Mouse (Mus musculus) mesoderm, embryonic 11.5 days (tissue): ENCODE measurements around the gene Prr12.
"Not testable (repeated sequence)": the region's sequence is repeated elsewhere in the genome, so short reads cannot be mapped to it uniquely, and the experiment has no call there.

ENCODE experiments used
- DNase-seq: peaks from one replicate; pipeline ENCODE4 v3.0.0-alpha.2; 2012; ENCODE audit warnings: low read depth, low spot score

Prr12 gene

DNA sequence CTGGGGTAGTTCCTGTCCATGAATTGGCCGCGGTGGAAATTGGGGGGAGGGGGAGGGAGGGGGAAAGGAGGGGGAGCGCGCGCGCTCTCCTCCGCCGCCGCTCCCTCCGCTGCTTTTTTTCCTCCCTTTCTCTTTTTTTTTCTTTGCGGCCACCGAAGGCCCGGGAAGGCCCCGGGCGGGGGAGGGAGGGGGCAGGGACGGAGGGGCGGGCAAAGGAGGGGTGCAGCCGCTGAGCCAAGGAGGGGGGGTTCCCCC lies at the start of gene Prr12:
Gene Prr12 (minus strand): TSS at position 20 of the 255 bp plus-strand sequence.
- DNase-seq: peak; percentile 72

DNA sequence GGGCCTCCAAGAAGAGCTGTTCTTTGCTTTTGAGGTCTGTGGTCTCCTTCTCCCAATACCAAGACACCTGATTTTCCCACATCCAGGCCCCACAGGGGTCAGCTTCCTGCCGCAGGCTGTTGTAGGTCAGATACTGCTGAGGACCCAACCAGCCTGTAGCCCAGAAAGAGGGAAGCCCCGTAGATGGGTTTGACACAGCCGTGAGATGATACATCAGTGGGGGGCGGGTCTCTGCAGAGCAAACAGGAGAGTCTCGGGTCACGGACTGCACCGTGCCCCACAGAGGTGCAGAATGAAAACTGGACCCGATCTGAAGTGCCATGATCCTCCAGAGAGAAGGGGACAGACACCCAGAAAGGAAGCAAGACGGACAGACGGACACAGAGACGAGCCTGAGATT lies 49.8 kb upstream of the Prr12 start:
- DNase-seq: no peak

DNA sequence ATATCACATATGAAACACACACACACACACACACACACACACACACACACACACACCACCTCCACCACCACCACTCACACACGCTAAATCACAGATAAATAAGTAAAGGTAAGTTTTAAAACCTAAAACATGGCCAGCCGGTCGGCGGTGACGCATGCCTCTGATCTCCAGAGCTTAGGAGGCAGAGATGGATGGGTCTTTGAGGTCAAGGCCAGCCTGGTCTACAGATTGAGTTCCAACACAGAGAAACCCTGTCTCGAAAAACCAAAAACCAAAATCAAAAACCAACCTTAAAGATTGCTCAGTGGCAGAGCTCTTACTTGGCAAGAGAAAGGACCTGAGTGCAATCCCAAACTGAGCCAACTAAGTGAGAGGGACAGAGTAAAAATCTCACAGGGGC lies 47.4 kb upstream of the Prr12 start:
- DNase-seq: no peak

DNA sequence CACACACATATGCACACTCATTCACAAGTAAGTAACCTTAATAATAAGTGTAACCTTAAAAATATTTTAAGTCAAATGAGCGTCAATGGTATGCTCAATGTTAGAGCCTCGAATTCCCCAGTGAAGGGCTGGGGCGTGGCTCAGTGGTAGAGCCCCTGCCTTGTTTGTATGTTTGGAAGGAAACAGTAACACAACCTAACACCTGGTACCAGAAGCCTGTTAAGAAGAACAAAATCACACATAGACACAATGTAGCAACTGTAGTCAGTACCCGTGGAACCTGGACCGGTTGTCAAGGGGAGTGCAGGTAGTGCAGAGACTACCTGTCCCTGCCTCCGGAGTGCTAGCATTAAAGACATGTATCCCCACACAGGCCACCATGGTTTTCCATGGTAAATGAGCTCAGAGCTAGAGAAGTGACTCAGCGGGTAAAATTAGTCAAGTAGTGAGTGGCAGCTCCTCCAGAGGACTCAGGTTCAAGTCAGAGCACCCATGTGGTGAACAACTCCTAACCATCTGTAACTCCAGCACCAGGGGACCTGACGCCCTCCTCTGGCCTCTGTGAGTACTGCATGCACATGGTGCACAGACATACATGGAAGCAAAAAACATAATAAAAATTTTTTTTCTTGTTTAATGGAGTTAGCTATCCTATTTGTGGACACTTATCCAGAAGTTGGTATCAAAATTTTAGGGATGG lies 46.0 kb upstream of the Prr12 start:
- no peak for DNase-seq

DNA sequence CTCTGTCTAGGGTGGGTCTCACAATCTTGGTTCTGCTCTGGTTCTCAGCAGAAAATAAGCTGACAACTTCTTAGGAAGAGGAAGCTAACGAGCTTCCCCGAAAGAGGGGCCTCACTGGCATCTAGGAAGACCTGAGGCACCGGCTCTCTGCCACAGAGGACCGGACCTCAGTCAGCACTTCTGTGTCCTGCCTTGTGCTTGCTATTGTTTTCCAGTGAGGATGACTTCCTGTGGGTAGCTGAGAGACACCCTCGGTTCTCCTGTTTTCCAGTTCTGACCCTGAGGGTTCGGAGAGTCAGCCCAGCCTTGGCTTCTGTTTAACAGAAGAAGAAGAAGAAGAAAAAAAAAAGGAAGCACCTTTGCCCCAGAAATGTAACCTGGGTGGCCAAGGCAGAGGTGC lies 44.8 kb upstream of the Prr12 start:
- DNase-seq: no peak

DNA sequence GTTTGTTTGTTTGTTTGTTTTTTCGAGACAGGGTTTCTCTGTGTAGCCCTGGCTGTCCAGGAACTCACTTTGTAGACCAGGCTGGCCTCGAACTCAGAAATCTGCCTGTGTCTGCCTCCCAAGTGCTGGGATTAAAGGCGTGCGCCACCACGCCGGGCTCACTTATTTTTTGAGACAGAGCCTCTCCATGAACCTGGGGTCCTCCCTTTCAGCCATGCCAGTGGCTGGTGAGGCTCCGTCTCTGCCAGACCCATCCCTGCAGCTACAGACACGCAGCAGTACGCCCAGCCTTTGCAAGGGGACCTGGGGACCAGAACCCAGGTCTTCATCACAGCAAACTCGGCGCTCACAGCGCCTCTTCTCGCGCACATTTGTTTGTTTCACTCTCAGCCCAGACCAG lies 43.3 kb upstream of the Prr12 start:
- not testable (repeated sequence) for DNase-seq

DNA sequence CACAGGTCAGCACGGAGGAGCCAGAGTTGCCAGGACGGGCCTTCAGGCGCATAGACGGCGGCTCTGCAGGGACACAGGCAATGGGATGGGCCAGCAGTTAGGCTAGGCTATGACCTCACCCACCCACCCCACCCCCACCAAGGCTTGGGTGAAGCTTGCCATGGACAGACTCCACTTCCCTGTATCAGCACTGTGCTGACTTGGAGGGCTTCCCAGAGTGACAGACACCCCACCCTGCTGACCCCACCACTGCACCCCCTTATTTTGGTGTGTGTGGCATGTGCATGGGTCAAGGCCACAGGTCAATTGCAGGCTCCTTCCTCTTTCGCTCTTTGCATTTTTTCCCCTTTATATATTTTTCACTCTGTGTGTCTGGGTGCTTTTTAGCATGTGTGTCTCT lies 42.7 kb upstream of the Prr12 start:
- DNase-seq: no peak

DNA sequence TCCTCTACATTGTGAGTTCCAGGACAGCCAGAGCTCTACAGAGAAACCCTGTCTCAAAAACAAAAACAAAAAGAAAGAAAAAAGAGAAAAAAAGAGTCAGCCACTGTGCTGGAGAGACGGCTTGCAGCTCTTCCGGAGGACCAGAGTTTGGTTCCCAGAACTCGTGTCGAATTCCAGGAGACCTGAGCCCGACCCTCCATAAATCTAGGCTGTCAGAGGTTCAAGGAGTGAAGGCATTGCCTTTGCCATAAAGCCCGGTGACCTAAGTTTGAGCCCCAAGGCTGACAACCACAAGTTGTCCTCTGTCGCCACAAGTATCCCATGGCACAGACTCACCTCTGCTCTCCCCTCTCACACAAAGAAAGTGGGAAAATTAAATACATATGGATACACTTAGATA lies 41.4 kb upstream of the Prr12 start:
- DNase-seq: peak; percentile 72

DNA sequence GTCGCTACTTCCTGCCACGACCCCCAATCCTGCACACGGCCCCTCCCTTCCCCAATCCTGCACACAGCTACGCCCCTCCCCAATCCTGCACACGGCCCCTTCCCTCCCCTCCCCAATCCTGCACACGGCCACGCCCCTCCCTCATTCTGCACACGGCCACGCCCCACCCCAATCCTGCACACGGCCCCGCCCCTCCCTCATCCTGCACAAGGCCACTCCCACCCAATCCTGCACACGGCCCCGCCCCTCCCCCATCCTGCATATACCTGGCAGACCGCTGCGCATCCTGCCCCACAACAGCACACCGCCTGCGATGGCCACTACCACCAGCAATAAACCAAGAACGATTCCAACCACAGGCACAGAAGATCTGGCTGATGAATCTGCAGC lies 40.8 kb upstream of the Prr12 start:
- DNase-seq: no peak

DNA sequence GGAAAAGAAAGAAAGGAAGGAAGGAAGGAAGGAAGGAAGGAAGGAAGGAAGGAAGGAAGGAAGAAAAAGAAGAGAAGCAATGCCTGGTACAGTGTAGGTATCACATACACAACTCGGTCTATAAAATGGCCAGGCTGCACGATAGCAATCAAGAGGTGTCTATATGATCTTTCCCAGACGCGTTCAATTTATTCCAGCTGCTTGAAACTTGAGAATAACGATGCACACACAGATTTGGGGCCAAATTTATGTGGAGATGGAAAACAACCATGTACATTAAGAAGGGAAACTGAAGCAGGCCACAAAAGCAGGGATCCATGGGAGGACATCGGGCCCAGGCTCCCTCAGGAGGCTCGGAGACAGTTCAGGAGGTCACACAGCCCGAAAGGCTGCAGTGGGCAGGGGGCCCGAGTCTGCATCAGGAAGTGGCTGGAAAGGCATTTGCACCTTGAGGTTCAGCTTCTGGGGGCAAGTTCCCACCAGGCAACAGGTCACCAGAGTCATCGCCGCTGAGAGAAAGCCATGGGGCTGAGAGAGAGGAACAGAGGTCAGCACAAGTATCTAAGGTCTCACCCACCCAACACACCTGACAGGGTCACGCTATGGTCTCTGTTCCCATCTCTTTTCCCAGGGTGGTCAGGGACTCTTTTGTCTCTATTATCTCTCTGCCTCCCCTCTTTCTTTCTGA lies 40.3 kb upstream of the Prr12 start:
- no peak for DNase-seq

DNA sequence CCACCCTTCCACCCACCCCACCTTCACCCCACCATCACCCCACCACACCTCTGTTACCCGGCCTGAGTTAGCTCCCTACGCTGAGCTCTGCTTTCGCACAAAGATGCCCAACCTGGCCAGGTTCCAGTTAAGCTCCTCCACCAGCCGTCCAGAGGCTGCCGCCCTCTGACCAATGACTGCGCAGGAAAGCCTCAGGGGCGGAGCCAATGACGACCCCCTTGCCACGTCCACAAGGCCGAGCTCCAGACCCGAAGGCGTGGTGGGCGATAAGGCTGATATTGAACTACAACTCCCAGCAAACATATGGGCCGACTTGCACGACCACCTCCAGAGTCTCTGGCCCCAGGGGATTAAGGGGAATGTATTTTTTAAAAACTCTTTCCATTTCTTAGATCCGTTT lies 39.4 kb upstream of the Prr12 start, which contains the start of gene Rcn3:
Gene Rcn3 (minus strand): TSS at position 174 of the 400 bp plus-strand sequence.
- peak; percentile 97 for DNase-seq

DNA sequence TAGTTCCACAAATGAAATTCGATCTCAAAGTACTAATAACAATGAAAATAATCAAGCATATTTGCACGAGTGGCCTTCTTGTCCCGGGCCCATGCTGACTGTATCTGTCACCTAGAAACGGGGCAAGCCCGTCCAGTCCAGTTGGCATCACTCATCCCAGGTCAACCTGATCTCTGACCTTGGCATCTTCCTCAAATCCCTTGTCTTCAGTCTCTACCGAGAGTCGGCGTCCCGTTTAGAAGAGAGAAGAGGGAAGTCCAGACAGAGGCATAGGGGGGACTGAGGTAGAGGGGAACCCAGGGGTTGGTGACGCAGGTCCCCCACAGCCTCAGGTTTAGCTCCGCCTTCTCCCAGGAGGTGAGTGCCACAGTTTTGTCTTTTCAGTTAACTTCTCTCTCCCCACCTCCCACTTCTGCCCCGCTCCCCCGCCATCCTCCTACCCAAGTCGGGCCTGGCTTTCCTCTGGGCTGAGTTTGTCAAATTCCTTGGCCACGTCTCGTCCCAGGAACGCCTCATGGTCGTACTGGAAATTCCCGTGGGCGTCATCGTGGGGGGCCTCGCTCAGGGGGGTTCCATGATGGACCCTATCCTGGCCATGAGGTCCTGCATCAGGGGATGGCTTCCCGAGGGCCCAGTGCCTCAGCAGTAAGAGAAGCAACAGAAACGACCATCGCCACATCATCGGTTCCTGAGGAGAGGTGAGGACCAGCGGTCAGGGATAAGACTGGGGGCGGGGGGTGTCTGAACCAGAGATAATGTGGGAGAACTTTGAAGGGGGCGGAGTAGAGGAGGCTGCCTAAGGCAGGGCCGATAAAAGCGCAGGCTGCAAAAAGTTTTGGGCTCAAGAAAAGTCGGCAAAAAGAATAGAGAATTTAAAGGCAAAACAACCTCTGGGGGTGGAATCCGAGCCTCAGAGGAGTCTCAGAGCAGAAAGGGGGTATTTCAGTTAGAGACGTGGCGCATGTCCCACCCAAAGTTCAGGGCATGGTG lies 38.6 kb upstream of the Prr12 start:
- peak; percentile 51 for DNase-seq

DNA sequence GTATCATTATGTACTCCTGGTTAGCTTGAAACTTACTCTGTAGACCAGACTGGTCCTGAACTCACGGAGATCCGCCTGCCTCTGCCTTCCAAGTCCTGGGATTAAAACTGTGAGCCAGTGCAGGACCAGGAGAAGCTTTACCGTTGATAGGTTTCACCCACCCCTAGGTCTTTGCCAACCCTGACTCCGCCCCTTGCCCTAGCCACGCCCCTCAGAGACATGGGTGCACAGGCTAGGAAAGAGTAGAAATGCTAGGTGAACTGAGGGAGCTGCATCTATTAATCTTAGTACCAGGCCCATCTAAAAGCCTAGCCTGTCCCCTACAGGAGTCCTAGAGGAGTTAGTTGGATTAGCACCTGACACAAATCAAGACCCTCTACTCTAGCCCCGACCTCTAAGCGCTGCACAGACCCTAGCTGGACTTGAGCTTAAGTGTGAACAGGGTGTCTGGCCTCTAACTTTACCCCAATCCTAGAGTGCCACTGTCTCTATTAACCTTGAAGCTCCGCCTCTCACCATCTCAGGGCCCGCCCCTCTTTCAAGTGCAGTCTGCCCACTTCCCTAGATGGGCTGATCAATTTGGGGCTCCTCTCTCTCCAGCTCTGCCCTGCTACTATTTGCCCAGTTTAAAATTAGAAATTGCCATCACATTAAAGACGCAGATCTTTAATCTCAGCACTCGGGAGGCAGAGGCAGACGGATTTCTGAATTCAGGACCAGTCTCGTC lies 37.7 kb upstream of the Prr12 start:
- DNase-seq: no peak

DNA sequence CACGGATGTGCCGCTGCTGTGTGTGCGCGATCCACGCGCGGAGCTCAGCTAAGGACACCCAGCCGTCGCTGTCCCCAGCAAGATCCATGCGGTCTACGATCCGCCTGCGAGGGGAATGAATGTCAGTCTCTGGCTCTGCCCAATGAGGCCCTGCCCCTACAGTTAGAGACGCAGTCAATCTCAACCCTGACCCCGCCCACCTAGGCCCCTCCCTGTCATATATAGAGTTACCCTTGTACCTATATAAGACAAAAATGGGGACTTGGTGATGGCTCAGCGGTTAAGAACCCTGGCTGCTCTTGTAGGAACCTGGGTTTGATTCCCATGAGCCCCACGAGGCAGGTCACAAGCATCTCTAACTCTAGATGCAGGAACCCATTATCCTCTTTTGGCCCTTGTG lies 35.9 kb upstream of the Prr12 start:
- no peak for DNase-seq

DNA sequence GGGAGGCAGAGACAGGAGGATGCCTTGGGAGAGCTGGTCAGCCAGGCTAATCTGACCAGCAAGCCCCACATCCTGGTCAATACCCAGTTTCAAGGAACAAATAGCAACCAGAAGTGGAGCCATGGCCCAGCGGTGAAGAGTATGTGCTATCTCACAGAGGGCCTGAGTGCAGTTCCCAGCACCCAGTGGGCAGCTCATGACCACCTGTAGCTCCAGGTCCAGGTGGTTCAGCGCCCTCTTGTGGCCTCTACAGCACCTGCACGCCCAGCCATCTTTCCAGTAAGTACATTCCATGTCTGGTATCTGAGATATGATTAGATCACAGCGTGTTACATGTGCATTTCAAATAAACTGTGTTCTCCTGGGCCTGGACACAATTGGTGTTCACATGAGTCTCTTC lies 33.4 kb upstream of the Prr12 start:
- no peak for DNase-seq

DNA sequence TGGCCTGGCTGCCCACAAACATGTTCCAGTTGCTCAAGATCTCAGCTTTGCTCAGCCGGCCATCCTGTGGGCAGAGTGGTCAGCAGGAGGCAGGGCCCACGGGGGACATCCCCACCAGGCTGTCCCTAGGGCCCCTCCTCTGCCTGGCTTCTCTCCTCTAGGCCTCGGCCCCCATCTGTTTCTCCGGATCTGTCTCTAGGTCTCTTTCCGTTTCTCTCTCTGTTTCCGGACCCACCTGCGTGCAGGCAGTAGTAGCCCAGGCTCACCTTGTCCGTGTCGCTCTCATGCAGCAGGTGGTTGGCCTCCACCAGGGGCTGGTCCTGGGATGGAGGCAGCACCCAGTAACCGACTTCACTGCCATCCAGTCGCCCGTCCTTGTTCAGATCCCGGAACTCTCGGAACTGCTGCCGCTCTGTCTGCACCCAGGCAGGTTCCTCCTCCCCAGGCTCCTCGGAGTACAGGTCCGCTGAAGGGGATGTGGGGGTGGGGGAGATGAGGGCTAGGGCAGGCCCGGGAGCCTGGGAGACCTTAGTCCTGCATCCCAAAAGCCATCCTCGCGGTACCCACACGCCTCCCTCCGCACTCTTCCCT lies 30.7 kb upstream of the Prr12 start:
- DNase-seq: no peak

DNA sequence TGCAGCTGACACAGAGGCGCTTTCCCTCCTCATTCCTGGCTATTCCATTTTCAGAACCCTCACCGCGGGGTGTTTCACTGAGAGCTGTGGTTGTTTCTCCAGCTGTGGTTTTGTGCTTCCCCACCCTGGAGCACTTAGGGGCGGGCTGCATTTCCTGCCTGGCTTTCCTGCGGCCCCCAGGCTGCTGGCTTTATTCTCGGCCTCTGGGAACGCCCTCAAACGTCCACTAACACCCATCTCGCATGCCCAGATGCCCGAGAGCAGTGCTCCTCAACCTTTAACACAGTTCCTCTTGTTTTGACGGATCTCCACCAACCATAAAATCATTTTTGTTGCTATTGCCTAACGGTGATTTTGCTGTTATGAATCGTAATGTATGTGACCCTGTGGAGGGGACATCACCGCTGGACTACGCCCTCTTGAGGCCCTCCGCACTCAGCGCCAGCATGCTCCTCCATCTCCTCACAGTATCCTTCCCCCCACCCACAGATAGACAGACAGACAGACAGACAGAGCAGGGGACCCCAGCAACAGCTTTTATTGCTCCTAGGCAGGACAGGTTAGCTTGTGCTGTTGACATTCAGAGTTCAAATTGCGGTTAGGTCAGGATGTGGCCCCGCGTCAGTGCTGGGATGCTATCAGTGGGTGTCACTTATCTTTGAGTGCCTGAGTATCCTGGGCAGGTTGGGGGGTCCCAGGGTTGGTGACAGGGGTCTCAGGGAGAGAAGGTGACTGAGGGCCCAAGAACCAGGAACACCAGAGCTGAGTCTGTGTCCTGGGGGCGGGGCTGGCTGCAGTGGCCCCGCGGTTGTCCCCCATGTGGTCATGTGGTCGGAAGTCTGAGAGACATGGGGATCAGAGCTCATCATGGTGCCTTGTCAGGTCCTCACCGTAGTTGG lies 30.0 kb upstream of the Prr12 start:
- no peak for DNase-seq

DNA sequence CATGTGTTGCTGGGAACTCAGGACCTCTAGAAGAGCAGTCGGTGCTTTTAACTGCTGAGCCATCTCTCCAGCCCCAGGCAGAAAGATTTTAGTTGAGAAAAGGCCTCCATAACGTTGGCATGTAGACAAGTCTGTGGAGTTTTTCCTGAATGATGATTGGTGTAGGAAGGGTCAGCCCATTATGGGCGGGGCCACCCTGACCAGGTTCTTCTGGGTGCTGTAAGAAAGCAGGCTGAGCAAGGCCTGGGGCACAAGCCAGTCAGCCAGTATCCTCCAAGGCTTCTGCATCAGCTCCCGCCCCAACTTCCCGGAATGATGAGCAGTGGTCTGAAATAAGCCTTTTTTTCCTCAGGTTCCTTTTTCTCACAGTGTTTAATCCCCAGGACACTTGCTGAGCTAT lies 28.3 kb upstream of the Prr12 start:
- DNase-seq: no peak

DNA sequence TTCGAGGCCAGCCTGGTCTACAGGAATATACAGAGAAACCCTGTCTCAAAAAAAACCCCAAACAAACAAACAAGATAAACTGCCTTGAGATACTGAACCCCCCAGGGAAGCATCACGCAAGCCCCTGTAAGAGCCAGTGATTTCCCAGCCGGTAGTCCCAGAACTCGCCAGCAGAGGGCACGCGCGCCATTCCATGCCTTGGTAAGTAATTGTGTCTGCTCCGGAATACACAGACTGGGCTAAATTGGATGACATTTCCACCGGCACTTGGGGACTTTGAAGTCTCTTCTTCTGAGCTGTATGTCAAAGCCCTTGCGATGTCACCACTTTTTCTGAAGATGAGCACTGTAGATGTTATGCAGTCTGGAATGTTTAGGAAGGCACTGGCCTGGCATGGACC lies 27.2 kb upstream of the Prr12 start:
- DNase-seq: peak; percentile 90

DNA sequence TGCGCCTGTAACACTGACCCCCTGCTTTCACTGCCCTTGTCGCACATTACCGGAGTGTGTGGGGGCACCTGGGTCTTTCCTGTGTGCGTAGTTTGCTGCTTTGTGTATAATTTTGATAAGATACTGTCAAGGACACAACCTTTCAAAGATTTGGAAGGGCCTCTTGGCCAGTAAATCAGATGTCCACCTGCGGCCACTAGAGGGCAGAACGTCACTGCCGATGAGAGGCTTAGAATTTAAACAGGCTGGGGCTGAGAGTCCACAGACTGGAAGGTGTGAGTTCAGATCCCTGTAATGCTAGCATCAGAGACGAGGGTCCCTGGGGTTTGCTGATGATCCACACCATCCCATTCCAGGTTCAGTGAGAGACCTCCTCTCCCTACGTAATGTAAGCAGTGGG lies 25.8 kb upstream of the Prr12 start:
- DNase-seq: peak; percentile 77
